Mouse (Mus musculus) central nervous system, embryonic 11.5 days (tissue): ENCODE results near the gene Cxcl2. TPM values are rescaled to one million over a fixed set of nuclear protein-coding genes. Genes with fewer than 3 reads are reported as not detected.

Experiments
- polyA plus RNA-seq: library from polyadenylated mRNA; depleted of rRNA; stranded (reverse); fragments of >200 nt; gene quantifications from 2 replicates; pipeline ENCODE4 v1.2.3, GENCODE M21; 2012; rRNA removed

Cxcl2 gene
- not detected in 2 replicates for polyA plus RNA-seq

GRCm38 (mm10) chr5:90903339-90904020, at the start of gene Cxcl2:
Gene Cxcl2, plus strand, starts transcription at chr5:90903871.

GRCm38 (mm10) chr5:90890519-90891463, 12.9 kb upstream of the Cxcl2 start, which contains the start of gene Cxcl1:
Gene Cxcl1, plus strand, starts transcription at chr5:90891241.

GRCm38 (mm10) chr5:90930971-90931851, 27.5 kb downstream of the Cxcl2 start, which contains the start of gene Mthfd2l:
Gene Mthfd2l, plus strand, starts transcription at chr5:90931117.

Other genes with a start within 250 kb of the Cxcl2 start
- 0.25 and 0.40 TPM in 2 replicates for gene Cxcl5, start 144.5 kb upstream of the Cxcl2 start, polyA plus RNA-seq
- 15.5 and 22.9 TPM in 2 replicates for gene Ppbp, start 135.4 kb upstream of the Cxcl2 start, polyA plus RNA-seq
- 74.4 and 173 TPM in 2 replicates for gene Pf4, start 131.4 kb upstream of the Cxcl2 start, polyA plus RNA-seq
- 0.04 TPM in 1 of 2 replicates, not detected in the other for gene Cxcl3, start 117.8 kb upstream of the Cxcl2 start, polyA plus RNA-seq
- gene Cxcl15, start 109.3 kb upstream of the Cxcl2 start, polyA plus RNA-seq: 0.25 TPM in 1 of 2 replicates, not detected in the other
- 0.07 and 0.22 TPM in 2 replicates for gene Cxcl1, start 12.6 kb upstream of the Cxcl2 start, polyA plus RNA-seq
- 32.9 and 63.3 TPM in 2 replicates for gene Mthfd2l, start 27.2 kb downstream of the Cxcl2 start, polyA plus RNA-seq
- 0.18 and 0.27 TPM in 2 replicates for gene Epgn, start 123.6 kb downstream of the Cxcl2 start, polyA plus RNA-seq
- gene Ereg, start 170.8 kb downstream of the Cxcl2 start, polyA plus RNA-seq: 0.10 TPM in 1 of 2 replicates, not detected in the other
- gene Areg, start 235.7 kb downstream of the Cxcl2 start, polyA plus RNA-seq: 0.05 TPM in 1 of 2 replicates, not detected in the other